Mouse (Mus musculus): ENCODE measurements around the gene Etnk1. TPM values are rescaled to one million over a fixed set of nuclear protein-coding genes. Genes with fewer than 3 reads are reported as not detected.
"Not testable (repeated sequence)": the region's sequence is repeated elsewhere in the genome, so short reads cannot be mapped to it uniquely, and the experiment has no call there.

The Etnk1 gene
- total and polyA plus RNA-seq, 2 experiments from 2014 or later: 7.4 to 22.0 TPM

- TF ChIP-seq CTCF (IDR thresholded peaks at IDR 0.05; ENCODE audit: low read depth): no peak
- no peak for TF ChIP-seq EP300 (IDR thresholded peaks at IDR 0.05; ENCODE audit: low read depth)
- Histone ChIP-seq H3K9ac (replicated peaks; ENCODE audit: low read depth, low read length) (no peak overlapping the region), H3K4me1 (ENCODE audit: control insufficient read depth, insufficient read depth) (no peaks in the 10 kb centered on the region), H3K4me2 (ENCODE audit: low read depth, low read length) (no peak overlapping the region), H3K9me3 (replicated peaks; ENCODE audit: control insufficient read depth, low read length) (no peaks in the 10 kb centered on the region), H3K27me3 (ENCODE audit: control insufficient read depth, insufficient read depth, low read length) (no peaks in the 10 kb centered on the region), H3K4me3 (ENCODE audit: low read depth, low read length) (no peak overlapping the region), H3K36me3 (replicated peaks; ENCODE audit: control insufficient read depth, insufficient read depth, low read length) (no peaks in the 10 kb centered on the region), H3K27ac (ENCODE audit: low read depth) (no peak overlapping the region)
- no peak for DNase-seq (ENCODE audit: low spot score)
- 39% methylated on average over 5 of the region's 5 CpGs for WGBS
- no peak; the same call in 1 of the 2 replicates for ATAC-seq (ENCODE audit: insufficient read depth, low read depth)
Measured at GRCm38 (mm10) chr6:143137341-143137740, 29.7 kb upstream of the Etnk1 start.

- Histone ChIP-seq H3K9me3 (replicated peaks; ENCODE audit: control insufficient read depth, low read length) (no peaks in the 10 kb centered on the region), H3K4me3 (ENCODE audit: low read depth, low read length) (no peak overlapping the region), H3K27ac (ENCODE audit: low read depth) (no peak overlapping the region), H3K4me1 (ENCODE audit: control insufficient read depth, insufficient read depth) (no peaks in the 10 kb centered on the region), H3K27me3 (ENCODE audit: control insufficient read depth, insufficient read depth, low read length) (no peaks in the 10 kb centered on the region), H3K9ac (replicated peaks; ENCODE audit: low read depth, low read length) (no peak overlapping the region), H3K36me3 (replicated peaks; ENCODE audit: control insufficient read depth, insufficient read depth, low read length) (no peaks in the 10 kb centered on the region), H3K4me2 (ENCODE audit: low read depth, low read length) (no peak overlapping the region)
- 73% methylated on average over 2 of the region's 2 CpGs for WGBS
- TF ChIP-seq CTCF (IDR thresholded peaks at IDR 0.05; ENCODE audit: low read depth) (no peak), EP300 (IDR thresholded peaks at IDR 0.05; ENCODE audit: low read depth) (no peak)
- ATAC-seq (ENCODE audit: insufficient read depth, low read depth): no peak
- no peak for DNase-seq (ENCODE audit: low spot score)
Measured at GRCm38 (mm10) chr6:143139417-143139816, 27.6 kb upstream of the Etnk1 start.

- H3K9ac ChIP-seq (replicated peaks; ENCODE audit: low read depth, low read length): no peak overlapping the region
Measured at GRCm38 (mm10) chr6:143140884-143141283, 26.1 kb upstream of the Etnk1 start.

GRCm38 (mm10) chr6:143141624-143142592 is 25.1 kb upstream of the Etnk1 start:
- H3K9me3 ChIP-seq (replicated peaks; ENCODE audit: control insufficient read depth, low read length); H3K27me3 ChIP-seq (ENCODE audit: control insufficient read depth, insufficient read depth, low read length); H3K36me3 ChIP-seq (replicated peaks; ENCODE audit: control insufficient read depth, insufficient read depth, low read length); H3K27ac ChIP-seq (ENCODE audit: low read depth); H3K9ac ChIP-seq (replicated peaks; ENCODE audit: low read depth, low read length); ATAC-seq (ENCODE audit: insufficient read depth, low read depth); H3K4me1 ChIP-seq (ENCODE audit: control insufficient read depth, insufficient read depth); H3K4me3 ChIP-seq (ENCODE audit: low read depth, low read length); H3K4me2 ChIP-seq (ENCODE audit: low read depth, low read length); DNase-seq (ENCODE audit: low spot score): not testable (repeated sequence)
- 82% methylated on average over 10 of the region's 10 CpGs for WGBS

More at GRCm38 (mm10) chr6:143140884-143141283, 26.1 kb upstream of the Etnk1 start:
- TF ChIP-seq CTCF (IDR thresholded peaks at IDR 0.05; ENCODE audit: low read depth): no peak
- TF ChIP-seq EP300 (IDR thresholded peaks at IDR 0.05; ENCODE audit: low read depth): no peak
- Histone ChIP-seq H3K27ac (ENCODE audit: low read depth) (no peak overlapping the region), H3K4me1 (ENCODE audit: control insufficient read depth, insufficient read depth) (no peaks in the 10 kb centered on the region), H3K27me3 (ENCODE audit: control insufficient read depth, insufficient read depth, low read length) (no peaks in the 10 kb centered on the region), H3K36me3 (replicated peaks; ENCODE audit: control insufficient read depth, insufficient read depth, low read length) (no peaks in the 10 kb centered on the region), H3K4me3 (ENCODE audit: low read depth, low read length) (no peak overlapping the region), H3K4me2 (ENCODE audit: low read depth, low read length) (no peak overlapping the region), H3K9me3 (replicated peaks; ENCODE audit: control insufficient read depth, low read length) (no peaks in the 10 kb centered on the region)
- 78% methylated on average over 9 of the region's 9 CpGs for WGBS
- DNase-seq (ENCODE audit: low spot score): no peak
- no peak for ATAC-seq (ENCODE audit: insufficient read depth, low read depth)

GRCm38 (mm10) chr6:143142861-143143260 is 24.2 kb upstream of the Etnk1 start:
- DNase-seq (ENCODE audit: low spot score) (no peak), ATAC-seq (ENCODE audit: insufficient read depth, low read depth) (no peak)
- H3K4me3 ChIP-seq (ENCODE audit: low read depth, low read length): no peak overlapping the region
- no peaks in the 10 kb centered on the region for H3K27me3 ChIP-seq (ENCODE audit: control insufficient read depth, insufficient read depth, low read length)
- H3K4me2 ChIP-seq (ENCODE audit: low read depth, low read length): no peak overlapping the region
- WGBS: 79% methylated on average over 4 of the region's 4 CpGs
- no peak for TF ChIP-seq CTCF (IDR thresholded peaks at IDR 0.05; ENCODE audit: low read depth)
- TF ChIP-seq EP300 (IDR thresholded peaks at IDR 0.05; ENCODE audit: low read depth): no peak
- H3K9me3 ChIP-seq (replicated peaks; ENCODE audit: control insufficient read depth, low read length): no peaks in the 10 kb centered on the region
- no peaks in the 10 kb centered on the region for H3K36me3 ChIP-seq (replicated peaks; ENCODE audit: control insufficient read depth, insufficient read depth, low read length)
- no peak overlapping the region for H3K27ac ChIP-seq (ENCODE audit: low read depth)
- H3K4me1 ChIP-seq (ENCODE audit: control insufficient read depth, insufficient read depth): no peaks in the 10 kb centered on the region
- H3K9ac ChIP-seq (replicated peaks; ENCODE audit: low read depth, low read length): no peak overlapping the region
